Mouse (Mus musculus): ENCODE results near the gene Khdc1c.
A peak's percentile ranks its signal among the peaks of the same experiment; 100 is the strongest.
"Not testable (repeated sequence)": the region's sequence is repeated elsewhere in the genome, so short reads cannot be mapped to it uniquely, and the experiment has no call there.

The Khdc1c gene

DNA sequence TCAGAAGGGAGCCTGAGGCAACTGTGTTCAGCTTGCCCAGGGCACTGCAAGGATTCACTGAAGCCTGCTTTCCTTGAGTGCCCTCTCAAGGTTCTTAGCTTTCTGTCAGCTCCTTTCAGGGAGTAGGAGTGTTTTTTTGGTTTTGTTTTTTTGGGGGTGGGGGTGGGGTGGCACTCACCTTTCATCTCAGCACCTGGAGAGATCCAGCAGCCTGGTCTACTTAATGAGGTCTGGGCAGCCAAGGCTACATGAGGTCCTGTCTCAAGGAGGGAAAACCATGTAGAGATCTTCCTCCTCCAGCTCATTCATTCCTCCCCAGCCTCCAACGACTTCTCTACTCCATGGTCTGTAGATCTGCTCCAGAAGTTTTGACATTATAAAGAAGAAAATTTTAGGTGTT is at the start of gene Khdc1c:
TSS of gene Khdc1c (plus strand) at position 301 of the 400 bp plus-strand sequence.
- not testable (repeated sequence) for DNase-seq

DNA sequence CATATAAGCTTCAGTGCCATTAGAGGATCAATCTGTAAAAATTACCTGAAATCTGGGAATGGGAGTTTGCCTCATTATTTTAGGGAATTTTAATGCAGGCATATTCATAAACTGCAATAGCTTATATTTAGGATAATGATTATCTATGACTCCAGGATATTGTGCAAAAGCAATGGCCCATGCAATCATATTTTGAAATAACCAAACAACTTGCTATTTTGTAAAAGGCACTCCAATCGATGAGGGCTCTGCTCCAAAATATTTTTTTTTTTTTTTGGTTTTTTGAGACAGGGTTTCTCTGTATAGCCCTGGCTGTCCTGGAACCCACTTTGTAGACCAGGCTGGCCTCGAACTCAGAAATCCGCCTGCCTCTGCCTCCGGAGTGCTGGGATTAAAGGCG is 47.9 kb upstream of the Khdc1c start:
- DNase-seq = not testable (repeated sequence)

GRCm38 (mm10) chr1:21321656-21322055 is 46.5 kb upstream of the Khdc1c start:
- no peak for DNase-seq

DNA sequence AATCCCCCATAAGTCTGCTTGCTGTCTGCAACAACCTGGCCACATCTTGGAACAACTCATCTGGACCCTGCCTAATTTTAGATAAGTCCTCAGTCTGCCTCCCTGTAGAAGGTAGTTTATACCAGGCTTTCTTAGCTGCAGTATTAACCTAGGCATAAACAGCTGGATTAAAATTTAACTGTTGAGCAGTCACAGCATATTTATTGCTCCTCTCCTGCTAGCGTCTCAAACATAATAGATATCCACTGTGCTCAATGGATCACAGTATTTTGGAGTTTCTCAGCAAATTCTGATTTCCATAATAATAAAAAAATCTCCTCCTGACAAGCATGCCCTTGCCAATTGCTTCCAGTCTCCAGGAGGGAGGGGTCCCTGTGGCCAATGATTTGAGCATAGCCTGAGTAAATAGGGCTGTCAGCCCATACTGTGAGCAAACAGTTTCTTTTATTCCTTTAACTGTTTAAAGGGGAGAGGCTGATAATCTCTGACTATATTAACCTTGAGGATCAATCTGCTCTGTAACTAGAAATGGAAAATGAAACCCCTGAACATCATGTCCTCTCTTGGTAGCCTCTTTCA is 44.0 kb upstream of the Khdc1c start:
- no peak for DNase-seq

DNA sequence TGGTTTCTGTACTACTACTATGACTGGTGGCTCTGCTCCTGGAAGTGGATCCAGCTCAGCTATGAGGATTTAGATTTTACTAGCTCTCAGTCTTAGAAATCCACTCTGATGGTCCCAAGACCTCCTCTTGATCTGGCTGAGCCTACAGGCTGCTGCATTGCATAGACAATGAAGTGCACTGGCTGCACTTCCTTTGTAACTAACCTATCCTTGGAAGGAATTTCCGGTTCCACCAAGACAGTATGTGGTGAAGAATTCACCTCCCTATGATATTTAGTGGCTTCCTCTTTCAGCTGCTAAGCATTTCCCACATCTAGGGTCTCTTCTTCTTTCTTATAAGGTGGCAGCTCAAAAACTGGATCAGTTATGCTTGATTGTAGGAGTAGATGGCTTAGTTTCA is 43.5 kb upstream of the Khdc1c start:
- DNase-seq = no peak

GRCm38 (mm10) chr1:21326733-21327132 is 41.4 kb upstream of the Khdc1c start:
- no peak for DNase-seq

GRCm38 (mm10) chr1:21331161-21331560 is 37.0 kb upstream of the Khdc1c start:
- DNase-seq = not testable (repeated sequence)

GRCm38 (mm10) chr1:21333222-21333973 is 34.7 kb upstream of the Khdc1c start:
- no peak for DNase-seq

- no peak for DNase-seq
Observed at GRCm38 (mm10) chr1:21335836-21336235, 32.3 kb upstream of the Khdc1c start.

DNA sequence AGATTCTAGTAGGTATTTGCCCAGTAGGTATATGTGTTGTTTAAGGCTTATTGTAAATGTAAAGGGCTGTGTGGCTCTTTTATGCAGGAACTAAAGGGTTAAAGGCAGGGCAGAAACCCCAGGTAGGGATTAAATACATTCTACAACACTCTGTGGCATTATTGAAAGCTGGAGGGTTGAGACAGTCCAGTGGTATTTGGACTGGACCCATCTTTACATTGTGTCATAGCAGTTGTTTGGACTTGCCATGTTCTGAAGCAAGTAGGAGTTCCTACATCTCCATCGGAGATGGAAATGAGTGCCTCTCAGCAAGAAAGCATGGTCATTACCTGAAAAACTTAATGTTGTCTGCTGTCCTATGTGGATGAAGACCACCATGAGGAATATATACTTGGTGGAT is 27.4 kb upstream of the Khdc1c start:
- DNase-seq = no peak

DNA sequence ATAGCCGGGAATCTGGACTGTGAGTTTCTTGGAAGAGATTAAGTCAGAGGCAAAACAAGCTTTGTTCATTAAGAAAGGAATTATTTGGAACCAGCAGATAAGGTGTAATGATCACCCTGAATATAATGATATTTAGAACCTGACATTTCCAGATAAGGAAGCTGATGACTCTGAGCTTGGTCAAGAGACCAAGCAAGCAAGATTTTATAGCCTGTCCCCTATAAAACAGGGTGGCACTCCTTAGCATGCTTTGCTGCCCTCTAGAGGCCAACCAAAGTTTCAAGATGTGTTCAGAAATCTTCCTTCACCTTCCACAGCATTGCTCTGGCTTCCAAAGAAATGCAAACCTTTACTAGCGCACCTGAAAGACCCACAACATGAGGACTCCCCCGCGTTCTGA is 23.9 kb upstream of the Khdc1c start:
- DNase-seq = peak; percentile 52 to 62

GRCm38 (mm10) chr1:21344752-21345151 is 23.4 kb upstream of the Khdc1c start:
- not testable (repeated sequence) for DNase-seq

GRCm38 (mm10) chr1:21349341-21349740 is 18.8 kb upstream of the Khdc1c start, which contains the start of gene Khdc1a:
Gene Khdc1a (plus strand): TSS chr1:21349641.
- no peak for DNase-seq

- DNase-seq = no peak
Observed at GRCm38 (mm10) chr1:21383256-21383655, 15.1 kb downstream of the Khdc1c start, which contains the start of gene Khdc1b. Gene Khdc1b (plus strand): TSS chr1:21383556.

GRCm38 (mm10) chr1:21391138-21391671 is 23.1 kb downstream of the Khdc1c start:
- DNase-seq = no peak

- DNase-seq = no peak
Observed at GRCm38 (mm10) chr1:21402804-21403203, 34.7 kb downstream of the Khdc1c start.

GRCm38 (mm10) chr1:21407266-21407665 is 39.1 kb downstream of the Khdc1c start:
- DNase-seq = no peak

DNA sequence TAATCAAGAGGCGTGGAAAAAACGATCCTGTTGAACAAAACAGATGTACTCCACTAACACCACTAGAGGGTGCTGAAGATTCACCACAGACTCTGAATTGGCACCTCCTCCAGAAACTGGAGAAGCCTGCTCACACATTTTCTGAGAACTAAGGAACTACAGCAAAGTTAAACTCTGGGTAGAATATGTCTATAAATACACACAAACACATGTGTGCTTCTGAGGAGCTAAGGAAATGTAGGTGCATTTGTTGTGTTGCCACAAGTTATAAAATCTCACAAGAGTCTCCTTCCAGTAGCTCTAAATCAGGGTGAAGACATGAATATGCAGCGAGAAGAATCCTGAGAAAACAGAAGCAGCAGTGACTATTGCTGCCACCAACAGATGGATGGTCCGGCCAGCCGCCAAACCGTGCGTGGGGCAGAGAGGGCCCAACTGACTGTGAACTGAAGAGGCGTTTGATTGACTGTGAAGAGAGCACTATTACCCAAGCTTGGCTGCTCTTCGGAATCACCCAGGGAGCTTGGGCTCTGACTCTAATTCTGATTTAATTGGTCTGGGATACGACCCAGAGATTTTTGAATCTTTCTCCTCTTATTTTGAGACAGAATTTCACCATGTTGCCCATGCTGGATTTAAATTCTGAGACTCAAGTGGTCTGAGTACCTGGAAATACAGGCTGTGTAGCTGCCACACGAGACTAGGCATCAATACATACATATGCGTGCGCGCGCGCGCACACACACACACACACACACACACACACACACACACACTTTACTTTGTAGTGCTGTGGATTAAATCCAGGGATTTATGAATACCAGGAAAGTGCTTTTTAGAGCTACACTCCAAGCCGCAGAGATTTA is 43.4 kb downstream of the Khdc1c start:
- peak; percentile 39 to 56 for DNase-seq

- no peak for DNase-seq
Observed at GRCm38 (mm10) chr1:21412197-21412555, 44.0 kb downstream of the Khdc1c start.

DNA sequence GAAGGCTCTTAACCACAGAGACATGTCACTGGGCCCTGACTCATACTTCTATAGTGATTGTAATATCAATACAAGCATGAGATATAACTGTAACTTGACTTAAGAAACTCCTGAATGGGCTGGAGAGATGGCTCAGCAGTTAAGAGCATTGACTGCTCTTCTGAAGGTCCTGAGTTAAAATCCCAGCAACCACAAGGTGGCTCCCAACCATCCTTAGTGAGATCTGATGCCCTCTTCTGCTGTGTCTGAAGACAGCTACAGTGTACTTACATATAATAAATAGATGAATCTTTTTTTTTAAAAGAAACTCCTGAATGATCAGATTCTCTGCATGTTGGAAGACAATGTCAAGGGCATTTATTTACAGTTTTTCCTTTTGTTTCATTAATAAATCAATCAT is 51.2 kb downstream of the Khdc1c start:
- DNase-seq = peak; percentile 22 to 27
